Mouse (Mus musculus) forebrain, embryonic 14.5 days (tissue): ENCODE results near the gene Mrpl24. TPM values are rescaled to one million over a fixed set of nuclear protein-coding genes. Genes with fewer than 3 reads are reported as not detected.
A peak's percentile ranks its signal among the peaks of the same experiment; 100 is the strongest.
"Not testable (repeated sequence)": the region's sequence is repeated elsewhere in the genome, so short reads cannot be mapped to it uniquely, and the experiment has no call there.

ENCODE experiments used
- ATAC-seq: fragments of 200-750 bp; cut with Nextera tagmentation; 2 replicates; pipeline ENCODE4 v1.8.0; 2017; ENCODE audit warnings: mild to moderate bottlenecking, moderate library complexity
- DNase-seq: peaks from one replicate; pipeline ENCODE4 v3.0.0-alpha.2; 2015; ENCODE audit warnings: low spot score
- H3K27ac ChIP-seq: fragments of 300-500 bp; sonication (generic); 2 replicates; pipeline ENCODE4 v1.5.1; 2014; ENCODE audit warnings: low read depth, mild to moderate bottlenecking, control low read depth, low read length, moderate library complexity
- H3K27me3 ChIP-seq: fragments of 300-500 bp; sonication (generic); replicated peaks from 2 replicates; pipeline ENCODE4 v1.6.1; 2014; ENCODE audit warnings: low read length, control low read depth, mixed read lengths; ENCODE audit not compliant: control insufficient read depth, insufficient read depth
- H3K36me3 ChIP-seq: fragments of 300-500 bp; sonication (generic); 2 replicates; pipeline ENCODE4 v1.6.1; 2014; ENCODE audit warnings: low read length, control low read depth; ENCODE audit not compliant: control insufficient read depth, insufficient read depth
- H3K4me1 ChIP-seq: fragments of 300-500 bp; sonication (generic); 2 replicates; pipeline ENCODE4 v1.6.1; 2014; ENCODE audit warnings: antibody characterized with exemption, low read length, control low read depth; ENCODE audit not compliant: control insufficient read depth, insufficient read depth
- H3K4me2 ChIP-seq: fragments of 300-500 bp; sonication (generic); 2 replicates; pipeline ENCODE4 v1.6.1; 2014; ENCODE audit warnings: mild to moderate bottlenecking, control low read depth, low read length
- H3K4me3 ChIP-seq: fragments of 300-500 bp; sonication (generic); 2 replicates; pipeline ENCODE4 v1.5.1; 2014; ENCODE audit warnings: low read depth, low read length, control low read depth
- H3K9ac ChIP-seq: fragments of 300-500 bp; sonication (generic); 2 replicates; pipeline ENCODE4 v1.6.1; 2014; ENCODE audit warnings: mild to moderate bottlenecking, low read length, control low read depth, moderate library complexity
- H3K9me3 ChIP-seq: fragments of 300-500 bp; sonication (generic); replicated peaks from 2 replicates; pipeline ENCODE4 v1.6.1; 2016; ENCODE audit warnings: low read length, control low read depth, mixed read lengths; ENCODE audit not compliant: control insufficient read depth
- WGBS: fragments of 180-500 bp; shearing (Covaris S2); extraction: QIAGEN DNeasy Blood & Tissue Kit; methylation state at CpG from one replicate; pipeline ENCODE4 v1.1.7; 2014; 5-methylcytosine and 5-hydroxymethylcytosine counted together
- polyA plus RNA-seq: library from polyadenylated mRNA; unstranded; fragments of >200 nt; fragmentation: Nextera tagmentation; extraction: Ambion mirVana; gene quantifications from 2 replicates; pipeline ENCODE4 v1.2.1, GENCODE M21; 2014

Gene Mrpl24
- polyA plus RNA-seq = 69.5 and 71.2 TPM in 2 replicates

GRCm38 (mm10) chr3:87919336-87920108 is at the start of gene Mrpl24:
TSS of gene Mrpl24 (plus strand) at chr3:87919506.
- H3K27ac ChIP-seq = peak within 1 kb of the TSS; percentile 52
- H3K9me3 ChIP-seq = no peaks in the 10 kb centered on the region
- ATAC-seq (peak; percentile 94), DNase-seq (peak; percentile 98)
- H3K27me3 ChIP-seq = no peaks in the 10 kb centered on the region
- no peaks in the 10 kb centered on the region for H3K4me1 ChIP-seq
- H3K4me3 ChIP-seq = peak within 1 kb of the TSS; percentile 51
- H3K9ac ChIP-seq = peak within 1 kb of the TSS; percentile 59
- under 1% methylated on average over 30 of the region's 30 CpGs for whole genome bisulfite sequencing
- peaks cover 60% of the 10 kb centered on the region for H3K36me3 ChIP-seq
- peak within 1 kb of the TSS; percentile 72 for H3K4me2 ChIP-seq

GRCm38 (mm10) chr3:87877730-87878129 is 41.6 kb upstream of the Mrpl24 start:
- peaks cover 25% of the 10 kb centered on the region for H3K36me3 ChIP-seq
- no peak overlapping the region for H3K27ac ChIP-seq
- H3K4me1 ChIP-seq = peaks cover 2% of the 10 kb centered on the region; the same call in 1 of the 2 replicates
- no peak overlapping the region for H3K9ac ChIP-seq
- WGBS = 95% methylated on average over 4 of the region's 4 CpGs
- DNase-seq (no peak), ATAC-seq (no peak)
- no peaks in the 10 kb centered on the region for H3K9me3 ChIP-seq
- H3K4me2 ChIP-seq = no peak overlapping the region
- H3K4me3 ChIP-seq = no peak overlapping the region
- H3K27me3 ChIP-seq = no peaks in the 10 kb centered on the region

- ATAC-seq = no peak
- 3% methylated on average over 3 of the region's 3 CpGs for WGBS
Measured at GRCm38 (mm10) chr3:87884291-87884690, 35.0 kb upstream of the Mrpl24 start.

GRCm38 (mm10) chr3:87884708-87885251 is 34.5 kb upstream of the Mrpl24 start:
- H3K9me3 ChIP-seq = no peaks in the 10 kb centered on the region
- peak overlapping the region; percentile 96 for H3K9ac ChIP-seq
- peaks cover 11% of the 10 kb centered on the region for H3K36me3 ChIP-seq
- H3K4me1 ChIP-seq = peaks cover 18% of the 10 kb centered on the region
- DNase-seq (peak; percentile 25), ATAC-seq (peak; percentile 2; the same call in 1 of the 2 replicates)
- H3K27me3 ChIP-seq = no peaks in the 10 kb centered on the region
- H3K27ac ChIP-seq = peak overlapping the region; percentile 66; the same call in 1 of the 2 replicates
- peak overlapping the region; percentile 80 for H3K4me2 ChIP-seq
- 0% methylated on average over 25 of the region's 28 CpGs for WGBS
- peak overlapping the region; percentile 93 for H3K4me3 ChIP-seq

More at GRCm38 (mm10) chr3:87884291-87884690, 35.0 kb upstream of the Mrpl24 start:
- Histone ChIP-seq H3K27ac (peak overlapping the region; percentile 9; the same call in 1 of the 2 replicates), H3K9ac (peak overlapping the region; percentile 96), H3K4me1 (peaks cover 18% of the 10 kb centered on the region), H3K27me3 (no peaks in the 10 kb centered on the region), H3K9me3 (no peaks in the 10 kb centered on the region), H3K36me3 (peaks cover 11% of the 10 kb centered on the region), H3K4me3 (peak overlapping the region; percentile 93), H3K4me2 (peak overlapping the region; percentile 80)
- no peak for DNase-seq

DNA sequence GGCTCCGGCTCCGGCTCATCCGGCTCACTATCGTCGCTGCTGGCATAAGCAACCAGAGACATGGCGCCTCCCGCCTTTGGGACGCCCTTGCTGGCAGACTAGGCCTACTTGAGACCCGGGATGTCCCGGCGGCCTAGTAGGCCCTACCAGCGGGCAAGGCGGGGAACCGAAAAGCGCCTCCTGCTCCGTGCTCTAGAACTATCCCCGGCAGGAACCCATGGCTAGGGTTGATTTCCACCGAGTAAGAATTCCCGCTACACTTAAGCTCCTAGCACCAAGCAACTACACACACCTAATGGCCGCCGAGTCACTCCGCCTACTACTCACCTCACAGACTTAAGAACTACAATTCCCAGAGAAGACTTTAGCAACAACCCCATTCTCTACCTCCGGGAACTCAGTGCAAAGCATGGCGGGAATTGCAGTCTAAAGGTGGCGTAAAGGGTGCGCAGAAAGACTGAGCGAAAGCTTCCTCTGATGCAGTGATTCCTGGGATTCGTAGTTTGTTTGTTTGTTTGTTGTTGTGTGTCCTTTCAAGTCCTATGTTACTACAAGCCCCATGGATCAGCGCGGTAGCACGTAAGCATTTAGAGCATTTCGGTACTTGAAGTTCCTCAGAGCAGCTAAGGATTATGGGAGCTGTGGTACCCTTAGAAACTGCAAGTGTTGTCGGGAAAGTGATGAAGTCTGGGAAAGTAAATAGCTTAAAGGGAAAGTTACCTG is 33.9 kb upstream of the Mrpl24 start, which contains the start of gene Prcc:
TSS of gene Prcc (minus strand) at position 328 of the 723 bp plus-strand sequence.
- H3K9me3 ChIP-seq = no peaks in the 10 kb centered on the region
- no peaks in the 10 kb centered on the region for H3K27me3 ChIP-seq
- peak within 1 kb of the TSS; percentile 96 for H3K9ac ChIP-seq
- peak within 1 kb of the TSS; percentile 66; the same call in 1 of the 2 replicates for H3K27ac ChIP-seq
- H3K36me3 ChIP-seq = peaks cover 7% of the 10 kb centered on the region
- H3K4me2 ChIP-seq = peak within 1 kb of the TSS; percentile 80
- H3K4me3 ChIP-seq = peak within 1 kb of the TSS; percentile 93
- DNase-seq = peak; percentile 100
- ATAC-seq = peak; percentile 98
- peaks cover 18% of the 10 kb centered on the region for H3K4me1 ChIP-seq
- WGBS = under 1% methylated on average over 33 of the region's 33 CpGs

DNA sequence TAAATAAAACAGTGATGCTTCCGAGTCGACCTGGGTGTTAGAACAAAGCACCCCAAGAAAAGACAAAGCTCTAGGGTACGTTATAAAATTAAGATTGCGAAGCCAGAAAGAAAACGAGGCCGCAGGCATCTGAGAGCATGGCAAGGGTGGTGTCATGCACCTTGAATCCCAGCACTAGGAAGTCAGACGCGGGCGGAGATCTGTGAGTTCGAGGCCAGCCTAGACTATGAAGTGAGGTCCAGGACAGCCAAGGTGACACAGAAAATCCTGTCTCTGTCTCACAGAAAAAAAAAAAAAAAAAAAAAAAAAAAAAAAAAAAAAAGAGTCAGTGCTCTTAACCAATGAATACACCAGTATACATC is 33.3 kb upstream of the Mrpl24 start:
- no peak for DNase-seq
- no peak overlapping the region for H3K27ac ChIP-seq
- ATAC-seq = no peak; the same call in 1 of the 2 replicates
- peak overlapping the region; percentile 46 for H3K4me2 ChIP-seq
- H3K4me1 ChIP-seq = peaks cover 18% of the 10 kb centered on the region
- H3K36me3 ChIP-seq = 0 out of 2 replicates have a peak, but pooled peaks cover 4% of the 10 kb centered on the region
- H3K9me3 ChIP-seq = no peaks in the 10 kb centered on the region
- 13% methylated on average over 10 of the region's 10 CpGs for WGBS
- no peaks in the 10 kb centered on the region for H3K27me3 ChIP-seq
- H3K4me3 ChIP-seq = peak overlapping the region; percentile 93
- peak overlapping the region; percentile 26; the same call in 1 of the 2 replicates for H3K9ac ChIP-seq

- Histone ChIP-seq H3K27ac (no peak overlapping the region), H3K9ac (no peak overlapping the region), H3K4me3 (peak overlapping the region; percentile 93; the same call in 1 of the 2 replicates), H3K36me3 (no peaks in the 10 kb centered on the region), H3K4me1 (peaks cover 18% of the 10 kb centered on the region), H3K4me2 (peak overlapping the region; percentile 46), H3K27me3 (no peaks in the 10 kb centered on the region), H3K9me3 (no peaks in the 10 kb centered on the region)
- ATAC-seq (no peak), DNase-seq (no peak)
- 83% methylated on average over 6 of the region's 6 CpGs for WGBS
Measured at GRCm38 (mm10) chr3:87886416-87886815, 32.9 kb upstream of the Mrpl24 start.

DNA sequence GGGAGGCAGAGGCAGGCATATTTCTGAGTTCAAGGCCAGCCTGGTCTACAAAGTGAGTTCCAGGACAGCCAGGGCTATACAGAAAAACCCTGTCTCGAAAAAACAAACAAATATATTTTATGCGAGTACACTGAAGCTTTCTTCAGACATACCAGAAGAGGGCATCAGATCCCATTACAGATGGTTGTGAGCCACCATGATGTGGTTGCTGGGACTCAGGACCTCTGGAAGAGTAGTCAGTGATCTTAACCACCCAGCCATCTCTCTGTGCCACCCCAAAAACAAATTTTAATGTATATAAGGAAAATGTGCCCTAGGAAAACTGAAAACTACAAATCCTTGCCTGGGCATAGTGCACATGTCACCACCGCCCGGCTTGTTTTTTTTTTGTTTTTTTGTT is 31.9 kb upstream of the Mrpl24 start:
- H3K9ac ChIP-seq, H3K9me3 ChIP-seq, H3K4me3 ChIP-seq, H3K36me3 ChIP-seq, DNase-seq, H3K27me3 ChIP-seq, ATAC-seq, H3K27ac ChIP-seq, H3K4me2 ChIP-seq: not testable (repeated sequence)
- peaks cover 17% of the 10 kb centered on the region for H3K4me1 ChIP-seq
- WGBS = 80% methylated on average over 4 of the region's 4 CpGs
